Mouse (Mus musculus) cortical plate, adult 2 months (tissue): Measurements from ENCODE around the gene Pecam1.

Experiments
- CTCF ChIP-seq: fragments of 200-500 bp; IDR thresholded peaks from 2 replicates; pipeline ENCODE4 v1.5.1; 2011; ENCODE audit warnings: mild to moderate bottlenecking, control low read depth, low read length; ENCODE audit not compliant: insufficient read depth; ENCODE audit errors: extremely low read depth
- POLR2A ChIP-seq: fragments of 200-500 bp; IDR thresholded peaks from 2 replicates; pipeline ENCODE4 v1.6.1; 2011; ENCODE audit warnings: mild to moderate bottlenecking, low read length, control low read depth; ENCODE audit not compliant: insufficient read depth; ENCODE audit errors: extremely low read depth

DNA sequence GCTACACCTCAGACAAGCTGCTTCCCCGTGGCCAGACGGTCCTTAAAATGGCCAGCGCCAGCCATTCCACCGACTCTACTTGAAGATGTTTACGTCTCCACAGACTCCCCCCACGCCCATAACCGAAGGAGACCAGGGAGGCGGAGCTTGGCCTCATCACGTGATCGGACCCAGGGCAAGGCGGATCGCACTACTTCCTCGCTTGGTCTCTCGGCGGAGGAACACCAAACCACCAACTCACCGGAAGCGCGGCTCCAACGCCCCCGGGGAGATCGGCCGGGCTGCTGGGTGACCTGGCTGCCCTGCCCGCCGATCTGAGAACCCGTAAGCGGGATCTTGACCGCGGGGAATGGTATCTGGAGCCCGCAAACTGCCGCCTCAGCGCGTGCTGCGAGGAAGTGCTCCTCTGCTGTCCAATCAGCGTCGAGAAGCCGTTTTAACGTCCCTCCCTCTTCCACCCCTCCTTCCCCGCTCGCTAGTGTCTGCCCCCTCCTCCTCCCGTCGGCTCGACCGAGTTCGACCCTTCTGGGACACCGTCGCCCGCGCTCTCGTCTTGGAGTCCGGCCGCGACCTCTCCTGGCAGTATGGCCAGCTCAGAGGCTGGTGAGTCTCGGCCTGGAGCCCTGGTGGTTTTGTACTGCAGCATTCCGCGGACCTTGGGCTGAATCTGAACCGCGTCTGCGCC lies 38.5 kb upstream of the Pecam1 start, which contains the start of the genes Ddx5 and Cep95:
- no peak for TF ChIP-seq CTCF
- peak; percentile 85 for TF ChIP-seq POLR2A
